Mouse (Mus musculus): ENCODE data around the gene Cacna1c. TPM values are rescaled to one million over a fixed set of nuclear protein-coding genes. Genes with fewer than 3 reads are reported as not detected.

The Cacna1c gene
- total RNA-seq, 1 experiment: 0.98 TPM

DNA sequence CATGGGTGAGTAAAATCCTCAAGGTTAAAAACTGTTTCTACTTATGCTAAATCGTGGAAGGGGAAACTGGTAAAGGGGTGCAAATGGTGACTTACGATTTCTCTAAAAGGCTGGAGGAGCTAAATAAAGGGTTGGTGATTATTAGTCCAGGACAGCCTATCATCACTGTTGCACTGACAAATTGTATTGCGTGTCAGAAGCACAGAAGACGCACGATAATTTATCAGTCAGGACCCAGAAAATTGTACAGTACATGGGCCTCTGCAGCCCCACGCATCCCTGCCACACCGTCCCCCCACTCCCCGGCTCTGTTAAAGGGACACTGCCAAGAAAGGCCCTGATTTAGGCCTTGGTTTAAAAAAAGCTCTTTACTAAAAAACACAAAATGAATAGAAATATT is 352.7 kb downstream of the Cacna1c start:
- no peak for DNase-seq (ENCODE audit: low read depth, low spot score)
- H3K36me3 ChIP-seq (ENCODE audit: control insufficient read depth, insufficient read depth, low read length, poor library complexity, severe bottlenecking): no peaks in the 10 kb centered on the region
- H3K9ac ChIP-seq (ENCODE audit: insufficient read depth, low read depth, low read length, poor library complexity, severe bottlenecking): no peak overlapping the region
- in situ Hi-C loops (cut with MboI; ENCODE audit: low sequenced_read_pairs in 2 of 2, unreplicated experiment in 2 of 2): no loop called here
- H3K9me3 ChIP-seq (ENCODE audit: control insufficient read depth, insufficient read depth, low read depth, low read length): no peaks in the 10 kb centered on the region
- H3K4me3 ChIP-seq (ENCODE audit: insufficient read depth in 1 of 2, low read depth in 1 of 2, low read length in 2 of 2, poor library complexity in 1 of 2, severe bottlenecking in 1 of 2): no peak overlapping the region
- TF ChIP-seq MAFK (IDR thresholded peaks at IDR 0.05; ENCODE audit: insufficient read depth, low read depth, low read length) (no peak), HCFC1 (IDR thresholded peaks at IDR 0.05; ENCODE audit: borderline replicate concordance, insufficient read depth, low read length) (no peak), CHD2 (IDR thresholded peaks at IDR 0.05; ENCODE audit: low read depth, low read length) (no peak), ZNF384 (IDR thresholded peaks at IDR 0.05; ENCODE audit: low read depth, low read length) (no peak), ZC3H11A (IDR thresholded peaks at IDR 0.05; ENCODE audit: borderline replicate concordance, low read depth, low read length) (no peak)
- no peak overlapping the region for H3K27ac ChIP-seq (ENCODE audit: insufficient read depth, low read depth, low read length, poor library complexity, severe bottlenecking)
- H3K4me1 ChIP-seq (ENCODE audit: control insufficient read depth in 2 of 2, insufficient read depth in 2 of 2, low read length in 2 of 2, poor library complexity in 1 of 2): no peaks in the 10 kb centered on the region

DNA sequence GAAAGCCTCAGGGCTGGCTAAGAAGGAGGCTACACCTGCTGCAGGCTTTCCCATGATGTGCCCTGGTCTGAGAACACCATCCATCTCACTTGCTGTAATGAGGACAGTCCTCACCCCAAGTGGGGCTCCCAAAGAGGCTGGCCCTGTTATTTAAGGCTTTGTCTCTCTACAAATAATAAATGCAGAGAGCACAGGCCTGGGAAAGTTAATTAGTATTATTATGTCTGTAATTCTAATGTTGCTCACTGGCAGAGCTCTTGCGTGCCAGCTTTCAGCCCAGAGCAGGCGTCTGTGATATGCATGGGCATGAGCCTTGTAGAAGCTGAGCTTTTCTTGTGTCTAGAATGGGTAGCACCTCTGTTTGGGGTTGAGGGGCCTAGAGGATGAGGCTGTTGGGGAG is 354.3 kb downstream of the Cacna1c start:
- Histone ChIP-seq H3K9me3 (ENCODE audit: control insufficient read depth, insufficient read depth, low read depth, low read length) (no peaks in the 10 kb centered on the region), H3K9ac (ENCODE audit: insufficient read depth, low read depth, low read length, poor library complexity, severe bottlenecking) (no peak overlapping the region), H3K4me1 (ENCODE audit: control insufficient read depth in 2 of 2, insufficient read depth in 2 of 2, low read length in 2 of 2, poor library complexity in 1 of 2) (no peaks in the 10 kb centered on the region), H3K36me3 (ENCODE audit: control insufficient read depth, insufficient read depth, low read length, poor library complexity, severe bottlenecking) (no peaks in the 10 kb centered on the region), H3K4me3 (ENCODE audit: insufficient read depth in 1 of 2, low read depth in 1 of 2, low read length in 2 of 2, poor library complexity in 1 of 2, severe bottlenecking in 1 of 2) (no peak overlapping the region), H3K27ac (ENCODE audit: insufficient read depth, low read depth, low read length, poor library complexity, severe bottlenecking) (no peak overlapping the region)
- DNase-seq (ENCODE audit: low read depth, low spot score): no peak
- no peak for TF ChIP-seq MAFK (IDR thresholded peaks at IDR 0.05; ENCODE audit: insufficient read depth, low read depth, low read length)
- TF ChIP-seq CHD2 (IDR thresholded peaks at IDR 0.05; ENCODE audit: low read depth, low read length): no peak
- no peak for TF ChIP-seq ZNF384 (IDR thresholded peaks at IDR 0.05; ENCODE audit: low read depth, low read length)
- no peak for TF ChIP-seq HCFC1 (IDR thresholded peaks at IDR 0.05; ENCODE audit: borderline replicate concordance, insufficient read depth, low read length)
- TF ChIP-seq ZC3H11A (IDR thresholded peaks at IDR 0.05; ENCODE audit: borderline replicate concordance, low read depth, low read length): no peak
- in situ Hi-C loops (cut with MboI; ENCODE audit: low sequenced_read_pairs in 2 of 2, unreplicated experiment in 2 of 2): no loop called here

DNA sequence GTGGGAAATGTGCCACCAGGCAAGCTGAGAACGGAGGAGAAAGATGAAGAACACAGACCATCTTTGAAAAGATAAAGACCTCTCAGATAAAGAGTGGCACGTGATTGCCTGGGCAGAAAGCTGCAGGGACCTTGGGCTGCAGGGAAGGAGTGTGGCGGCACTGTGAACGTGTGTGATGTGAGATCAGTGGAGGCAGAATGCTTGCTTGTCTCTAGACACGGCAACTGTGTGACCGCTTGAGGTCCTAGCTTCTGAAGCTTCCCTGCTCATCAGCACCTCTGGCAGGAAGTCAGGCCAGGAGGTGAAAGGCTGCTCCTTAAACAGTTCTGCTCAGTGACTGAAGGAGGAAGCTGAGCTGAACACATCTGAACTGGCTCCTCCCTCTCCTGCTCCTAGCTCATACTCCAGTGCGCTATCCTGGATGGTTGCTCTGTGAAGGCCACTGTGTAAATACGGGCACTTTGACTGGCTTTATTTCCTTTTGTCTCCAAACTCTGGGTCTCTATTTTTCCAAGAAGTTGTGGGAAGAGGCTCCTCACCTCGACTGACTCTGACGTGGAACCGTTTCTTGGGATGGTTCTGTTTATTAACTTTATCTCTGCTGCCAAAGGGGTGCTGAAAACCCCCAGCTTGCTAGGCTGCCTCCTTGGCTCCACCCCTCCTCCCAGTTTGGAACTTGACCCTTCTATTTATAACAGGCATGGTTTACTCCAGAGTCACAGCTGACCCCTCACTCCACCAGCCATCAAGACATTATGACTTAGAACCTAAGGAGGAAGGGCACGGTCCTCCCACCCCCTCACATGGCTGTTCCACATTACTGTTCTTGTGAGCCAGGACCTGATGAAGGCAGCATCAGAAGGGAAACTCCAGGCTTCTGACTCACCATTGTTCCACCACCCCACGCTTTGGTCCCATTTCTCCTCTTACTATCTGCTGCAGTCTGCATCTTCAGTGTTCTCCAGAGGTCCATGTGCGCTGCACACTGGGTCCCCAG is 357.0 kb downstream of the Cacna1c start:
- Histone ChIP-seq H3K36me3 (ENCODE audit: control insufficient read depth, insufficient read depth, low read length, poor library complexity, severe bottlenecking) (no peaks in the 10 kb centered on the region), H3K9me3 (ENCODE audit: control insufficient read depth, insufficient read depth, low read depth, low read length) (no peaks in the 10 kb centered on the region), H3K27ac (ENCODE audit: insufficient read depth, low read depth, low read length, poor library complexity, severe bottlenecking) (no peak overlapping the region), H3K4me3 (ENCODE audit: insufficient read depth in 1 of 2, low read depth in 1 of 2, low read length in 2 of 2, poor library complexity in 1 of 2, severe bottlenecking in 1 of 2) (no peak overlapping the region), H3K9ac (ENCODE audit: insufficient read depth, low read depth, low read length, poor library complexity, severe bottlenecking) (no peak overlapping the region), H3K4me1 (ENCODE audit: control insufficient read depth in 2 of 2, insufficient read depth in 2 of 2, low read length in 2 of 2, poor library complexity in 1 of 2) (no peaks in the 10 kb centered on the region)
- no peak for TF ChIP-seq MAFK (IDR thresholded peaks at IDR 0.05; ENCODE audit: insufficient read depth, low read depth, low read length)
- no peak for TF ChIP-seq HCFC1 (IDR thresholded peaks at IDR 0.05; ENCODE audit: borderline replicate concordance, insufficient read depth, low read length)
- no peak for TF ChIP-seq ZNF384 (IDR thresholded peaks at IDR 0.05; ENCODE audit: low read depth, low read length)
- no peak for TF ChIP-seq ZC3H11A (IDR thresholded peaks at IDR 0.05; ENCODE audit: borderline replicate concordance, low read depth, low read length)
- TF ChIP-seq CHD2 (IDR thresholded peaks at IDR 0.05; ENCODE audit: low read depth, low read length): no peak
- in situ Hi-C loops (cut with MboI; ENCODE audit: low sequenced_read_pairs in 2 of 2, unreplicated experiment in 2 of 2): no loop called here
- DNase-seq (ENCODE audit: low read depth, low spot score): no peak

DNA sequence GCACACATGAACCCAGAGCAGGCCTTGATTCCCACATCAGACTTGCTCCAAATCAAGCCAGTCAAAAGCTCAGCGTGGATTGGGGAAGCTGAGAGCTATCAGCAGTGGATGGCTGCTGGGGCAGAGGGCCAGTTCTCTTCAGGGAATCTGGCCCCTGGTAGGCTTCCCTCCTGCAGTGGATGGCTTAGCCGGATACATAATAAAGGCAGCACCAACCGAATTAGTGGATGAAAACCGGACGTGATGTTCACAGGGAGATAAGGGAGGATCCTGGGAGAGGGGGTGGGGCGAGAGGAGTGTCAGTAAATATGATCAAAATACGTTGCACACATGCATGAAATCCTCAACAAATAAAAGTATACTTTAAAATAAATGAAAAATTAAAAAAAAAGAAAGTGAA is 359.5 kb downstream of the Cacna1c start:
- in situ Hi-C loops (cut with MboI; ENCODE audit: low sequenced_read_pairs in 2 of 2, unreplicated experiment in 2 of 2): no loop called here
- Histone ChIP-seq H3K27ac (ENCODE audit: insufficient read depth, low read depth, low read length, poor library complexity, severe bottlenecking) (no peak overlapping the region), H3K4me1 (ENCODE audit: control insufficient read depth in 2 of 2, insufficient read depth in 2 of 2, low read length in 2 of 2, poor library complexity in 1 of 2) (no peaks in the 10 kb centered on the region), H3K36me3 (ENCODE audit: control insufficient read depth, insufficient read depth, low read length, poor library complexity, severe bottlenecking) (no peaks in the 10 kb centered on the region), H3K4me3 (ENCODE audit: insufficient read depth in 1 of 2, low read depth in 1 of 2, low read length in 2 of 2, poor library complexity in 1 of 2, severe bottlenecking in 1 of 2) (no peak overlapping the region), H3K9ac (ENCODE audit: insufficient read depth, low read depth, low read length, poor library complexity, severe bottlenecking) (no peak overlapping the region), H3K9me3 (ENCODE audit: control insufficient read depth, insufficient read depth, low read depth, low read length) (no peaks in the 10 kb centered on the region)
- DNase-seq (ENCODE audit: low read depth, low spot score): no peak
- TF ChIP-seq MAFK (IDR thresholded peaks at IDR 0.05; ENCODE audit: insufficient read depth, low read depth, low read length) (no peak), HCFC1 (IDR thresholded peaks at IDR 0.05; ENCODE audit: borderline replicate concordance, insufficient read depth, low read length) (no peak), CHD2 (IDR thresholded peaks at IDR 0.05; ENCODE audit: low read depth, low read length) (no peak), ZNF384 (IDR thresholded peaks at IDR 0.05; ENCODE audit: low read depth, low read length) (no peak), ZC3H11A (IDR thresholded peaks at IDR 0.05; ENCODE audit: borderline replicate concordance, low read depth, low read length) (no peak)
